Mouse (Mus musculus) liver, embryonic 14.5 days (tissue): Measurements from ENCODE around the gene En2.

Experiments used
- CTCF ChIP-seq: IDR thresholded peaks from 2 replicates; pipeline ENCODE4 v1.5.1; 2016; ENCODE audit warnings: antibody characterized with exemption, low read depth, control low read depth
- EP300 ChIP-seq: IDR thresholded peaks from 2 replicates; pipeline ENCODE4 v1.6.1; 2016; ENCODE audit warnings: antibody characterized with exemption, low read depth

DNA sequence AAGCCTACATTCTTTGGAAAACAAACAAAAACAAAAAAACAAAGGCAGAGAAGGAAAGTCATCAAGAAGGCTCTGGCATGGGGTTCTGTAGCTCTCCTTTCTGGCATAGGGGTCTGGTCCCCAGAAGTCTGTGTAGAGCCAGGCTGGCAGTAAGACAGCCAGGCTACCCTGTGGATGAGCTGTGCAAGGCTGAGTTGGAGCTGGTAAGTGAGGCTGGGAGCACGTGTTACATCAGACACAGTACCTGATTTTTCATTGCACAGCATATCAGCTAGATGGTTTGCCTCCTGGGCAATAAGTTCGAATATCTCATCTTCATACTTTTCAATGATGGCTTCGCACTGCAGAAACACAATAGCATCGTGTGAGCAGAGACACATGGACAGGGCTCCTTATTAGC, 41.5 kb downstream of the En2 start:
- TF ChIP-seq CTCF, result no peak
- TF ChIP-seq EP300, result no peak
